10 mouse cellular contexts compared by ENCODE assay signal in the genomic region with DNA sequence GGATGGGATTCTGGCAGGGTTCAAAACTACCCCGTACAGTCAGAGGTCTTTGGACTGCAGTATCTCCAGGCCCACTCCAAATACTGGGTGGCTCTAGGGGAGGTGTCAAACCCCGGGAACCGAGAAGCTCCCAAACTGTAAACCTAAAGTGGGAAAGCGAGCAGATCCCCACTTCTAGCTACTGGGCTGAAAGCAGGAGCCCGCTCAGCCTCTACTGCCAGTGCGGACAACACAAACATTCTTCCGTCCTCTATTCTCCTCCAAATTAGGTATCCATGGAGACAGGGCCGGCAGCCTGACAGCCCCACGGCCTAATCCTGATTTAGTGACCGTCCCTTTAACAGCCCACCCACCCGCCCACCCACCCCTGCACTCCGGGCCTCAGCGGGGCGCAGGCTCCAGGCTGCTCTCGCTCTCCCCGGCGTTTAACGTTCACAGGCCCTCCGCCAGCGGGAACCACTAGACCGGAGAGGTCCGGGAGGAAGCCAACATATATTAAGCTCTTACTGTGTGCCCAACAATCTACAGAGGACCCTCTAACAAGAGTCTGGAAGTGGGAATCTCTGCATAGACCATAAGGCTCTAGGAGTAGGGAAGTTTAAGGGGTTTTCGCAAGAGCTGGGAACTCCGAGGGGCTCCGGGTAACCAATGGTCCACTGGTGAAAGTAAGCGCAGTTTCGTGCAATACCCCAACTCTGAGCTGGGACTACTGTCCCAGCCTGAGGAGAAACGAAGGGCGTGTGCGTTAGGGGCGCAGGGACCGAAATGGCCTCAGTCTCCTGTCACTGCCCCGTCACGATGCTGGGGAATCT. TPM values are rescaled to one million over a fixed set of nuclear protein-coding genes. Genes with fewer than 3 reads are reported as not detected.
DNase-seq lines count a peak whose midpoint lies in the region; ATAC-seq and TF ChIP-seq lines count a peak whose summit lies in the region.
"Had no signal": no experiment of that assay in that cellular context is flagged by ENCODE, and none has a peak within 500 bp of the region (broad histone marks: within the 10 kb centered on the region; RNA-seq: fewer than 3 reads in every experiment).

No protein-coding gene starts in this region.

- TF ChIP-seq EP300 in liver, postnatal 0 days (IDR thresholded peaks at IDR 0.05; ENCODE audit: low read depth): no peak

- peak; percentile 38 for ATAC-seq in hindbrain, embryonic 16.5 days
- ATAC-seq in liver, postnatal 0 days: no peak

- H3K27me3 ChIP-seq in hindbrain, embryonic 16.5 days (replicated peaks; ENCODE audit: control insufficient read depth, insufficient read depth, low read length): no peaks in the 10 kb centered on the region
- peaks cover 14% of the 10 kb centered on the region for H3K27me3 ChIP-seq in liver, postnatal 0 days (ENCODE audit: insufficient read depth, low read length)

- H3K4me3 ChIP-seq in hindbrain, embryonic 16.5 days (ENCODE audit: low read length): peak overlapping the region; percentile 68
- H3K4me3 ChIP-seq in liver, postnatal 0 days (ENCODE audit: low read depth, low read length): peak overlapping the region; percentile 61

- H3K27ac ChIP-seq in hindbrain, embryonic 16.5 days (ENCODE audit: low read depth, low read length): peak overlapping the region; percentile 71
- H3K27ac ChIP-seq in liver, postnatal 0 days (ENCODE audit: low read depth): 0 out of 2 replicates have a peak overlapping the region, but pooled peaks have one; percentile 88

- intact Hi-C loops in heart, postnatal 25 days (cut with DNase I): no loop called here

- peaks cover 25% of the 10 kb centered on the region for H3K4me1 ChIP-seq in hindbrain, embryonic 16.5 days (ENCODE audit: control insufficient read depth, insufficient read depth, low read depth, low read length)
- H3K4me1 ChIP-seq in liver, postnatal 0 days (ENCODE audit: insufficient read depth): 0 out of 2 replicates have a peak, but pooled peaks cover 3% of the 10 kb centered on the region

- no peak for TF ChIP-seq CTCF in liver, postnatal 0 days (IDR thresholded peaks at IDR 0.05; ENCODE audit: low read depth)

- WGBS in hindbrain, embryonic 16.5 days: 1% methylated on average over 29 of the region's 34 CpGs
- WGBS in liver, postnatal 0 days (ENCODE audit: insufficient replicate concordance): 5% methylated on average over 34 of the region's 34 CpGs

- H3K9ac ChIP-seq in hindbrain, embryonic 16.5 days (ENCODE audit: low read depth, low read length): peak overlapping the region; percentile 82
- H3K9ac ChIP-seq in liver, postnatal 0 days (replicated peaks): peak overlapping the region; percentile 70

- DNase-seq in heart, adult 11 months: peak; percentile 94
- no peak for DNase-seq in heart, postnatal 25 days (ENCODE audit: low spot score)
- DNase-seq in embryo, embryonic 10.5 days (ENCODE audit: low spot score): peak; percentile 82
- no peak for DNase-seq in liver, postnatal 0 days
- DNase-seq in thymus, postnatal 14 days: no peak
- no peak for DNase-seq in spleen, postnatal 14 days (ENCODE audit: low spot score in 2 of 2)
- no peak for DNase-seq in right cerebral cortex, adult 2 months (ENCODE audit: low spot score in 2 of 2)

- H3K9me3 ChIP-seq in hindbrain, embryonic 16.5 days (ENCODE audit: control insufficient read depth, low read length): no peaks in the 10 kb centered on the region
- no peaks in the 10 kb centered on the region for H3K9me3 ChIP-seq in liver, postnatal 0 days (ENCODE audit: low read length)

- peak overlapping the region; percentile 90 for H3K4me2 ChIP-seq in hindbrain, embryonic 16.5 days (ENCODE audit: low read length)
- H3K4me2 ChIP-seq in liver, postnatal 0 days (ENCODE audit: low read depth, low read length): peak overlapping the region; percentile 71

- no peaks in the 10 kb centered on the region for H3K36me3 ChIP-seq in hindbrain, embryonic 16.5 days (ENCODE audit: control insufficient read depth, insufficient read depth, low read length)
- no peaks in the 10 kb centered on the region for H3K36me3 ChIP-seq in liver, postnatal 0 days (replicated peaks; ENCODE audit: insufficient read depth, low read length)

RNA-seq across cellular contexts. Expression of a gene that starts 1.2 kb away (rescaled TPM):
- 1 to 10 TPM; 1.3 to 1.4 TPM for total RNA-seq in heart, postnatal 25 days (2021)
- 0.06 and 0.09 TPM in 2 replicates for polyA plus RNA-seq in hindbrain, embryonic 16.5 days (2015; fragmentation: Nextera tagmentation; extraction: Ambion mirVana)
- 0.18 and 0.26 TPM in 2 replicates for polyA plus RNA-seq in liver, postnatal 0 days (2015; fragmentation: Nextera tagmentation; extraction: Ambion mirVana)
- total RNA-seq: CH12.LX; hematopoietic stem cell, adult 5-6 weeks had no signal

RNA-seq across cellular contexts. Expression of a gene that starts 30.0 kb away (rescaled TPM):
- total RNA-seq in heart, postnatal 25 days (2021): not detected
- polyA plus RNA-seq in hindbrain, embryonic 16.5 days (2015; fragmentation: Nextera tagmentation; extraction: Ambion mirVana): not detected in 2 replicates
- polyA plus RNA-seq in liver, postnatal 0 days (2015; fragmentation: Nextera tagmentation; extraction: Ambion mirVana): not detected in 2 replicates
- total RNA-seq: CH12.LX; hematopoietic stem cell, adult 5-6 weeks had no signal

RNA-seq across cellular contexts. Expression of a gene that starts 38.3 kb away (rescaled TPM):
- total RNA-seq in heart, postnatal 25 days (2021): not detected
- not detected in 2 replicates for polyA plus RNA-seq in hindbrain, embryonic 16.5 days (2015; fragmentation: Nextera tagmentation; extraction: Ambion mirVana)
- polyA plus RNA-seq in liver, postnatal 0 days (2015; fragmentation: Nextera tagmentation; extraction: Ambion mirVana): not detected in 2 replicates
- total RNA-seq: CH12.LX; hematopoietic stem cell, adult 5-6 weeks had no signal

RNA-seq across cellular contexts. Expression of a gene that starts 51.1 kb away (rescaled TPM):
- 10 to 100 TPM; 23.2 to 31.5 TPM for total RNA-seq in heart, postnatal 25 days (2021)
- polyA plus RNA-seq in hindbrain, embryonic 16.5 days (2015; fragmentation: Nextera tagmentation; extraction: Ambion mirVana): 10.2 and 12.7 TPM in 2 replicates
- 2.3 and 2.6 TPM in 2 replicates for polyA plus RNA-seq in liver, postnatal 0 days (2015; fragmentation: Nextera tagmentation; extraction: Ambion mirVana)

Comparison
In these comparisons a context has a peak if more than half of its experiments do, and no peak if none do; other contexts are left out.
1. DNase-seq: peak in heart, adult 11 months (single experiment) and embryo, embryonic 10.5 days (single experiment); none in heart, postnatal 25 days (single experiment), liver, postnatal 0 days (single experiment), thymus, postnatal 14 days (single experiment), spleen, postnatal 14 days (0 of 2) and right cerebral cortex, adult 2 months (0 of 2).